Mouse (Mus musculus): ENCODE data around the gene Tspan33.
"Not testable (repeated sequence)": the region's sequence is repeated elsewhere in the genome, so short reads cannot be mapped to it uniquely, and the experiment has no call there.

Gene Tspan33

GRCm38 (mm10) chr6:29753336-29753735 lies 59.3 kb downstream of the Tspan33 start:
- ATAC-seq (ENCODE audit: low TSS enrichment): no peak

- peak; percentile 62 for ATAC-seq (ENCODE audit: low TSS enrichment)
Observed at GRCm38 (mm10) chr6:29756001-29756400, 62.0 kb downstream of the Tspan33 start.

GRCm38 (mm10) chr6:29756476-29756875 lies 62.5 kb downstream of the Tspan33 start:
- ATAC-seq (ENCODE audit: low TSS enrichment): no peak

GRCm38 (mm10) chr6:29758417-29758816 lies 64.4 kb downstream of the Tspan33 start:
- peak; percentile 78 for ATAC-seq (ENCODE audit: low TSS enrichment)

GRCm38 (mm10) chr6:29759012-29759679 lies 65.1 kb downstream of the Tspan33 start:
- no peak for ATAC-seq (ENCODE audit: low TSS enrichment)

GRCm38 (mm10) chr6:29760397-29760796 lies 66.4 kb downstream of the Tspan33 start:
- ATAC-seq (ENCODE audit: low TSS enrichment): not testable (repeated sequence)

GRCm38 (mm10) chr6:29761282-29761681 lies 67.3 kb downstream of the Tspan33 start:
- ATAC-seq (ENCODE audit: low TSS enrichment): no peak

- 0 out of 2 replicates have a peak, but pooled peaks have one; percentile 55 for ATAC-seq (ENCODE audit: low TSS enrichment)
Observed at GRCm38 (mm10) chr6:29762524-29762923, 68.5 kb downstream of the Tspan33 start.

GRCm38 (mm10) chr6:29766874-29767273 lies 72.9 kb downstream of the Tspan33 start:
- no peak for ATAC-seq (ENCODE audit: low TSS enrichment)

All from frontal cortex, adult (tissue).